Comparison of ENCODE assay signal across 8 mouse cellular contexts in genomic region chr11:88251972-88252766, GRCm38 (mm10). TPM values are rescaled to one million over a fixed set of nuclear protein-coding genes. Genes with fewer than 3 reads are reported as not detected.
DNase-seq lines count a peak whose midpoint lies in the region; ATAC-seq and TF ChIP-seq lines count a peak whose summit lies in the region.

No protein-coding gene starts in this region.

- DNase-seq in ES-CJ7 (ENCODE audit: low read depth, low spot score), result peak; percentile 64
- DNase-seq in cerebellum, adult 18-20 months, result peak; percentile 85 to 90
- DNase-seq in forelimb bud, embryonic 11.5 days (ENCODE audit: low read depth, low spot score), result peak; percentile 78
- DNase-seq in heart, postnatal 4 days, result peak; percentile 96
- DNase-seq in layer of hippocampus, adult 2 months (ENCODE audit: low spot score in 2 of 2), result peak; percentile 70 to 92
- DNase-seq in lung, embryonic 14.5 days, result peak; percentile 93
- DNase-seq in testis, postnatal 14 days (ENCODE audit: low spot score), result peak; percentile 76

- no peaks in the 10 kb centered on the region for H3K27me3 ChIP-seq in lung, embryonic 14.5 days (ENCODE audit: insufficient read depth, low read length)

- no peak overlapping the region for H3K9ac ChIP-seq in lung, embryonic 14.5 days

- peak; percentile 99 for TF ChIP-seq CTCF in layer of hippocampus, adult 2 months (conservative IDR thresholded peaks at IDR 0.05)
- TF ChIP-seq CTCF in lung, embryonic 14.5 days (IDR thresholded peaks at IDR 0.05; ENCODE audit: low read depth), result peak; percentile 99

- peak overlapping the region; percentile 53 for H3K4me2 ChIP-seq in lung, embryonic 14.5 days

- no peak overlapping the region for H3K4me3 ChIP-seq in layer of hippocampus, adult 2 months
- H3K4me3 ChIP-seq in lung, embryonic 14.5 days (ENCODE audit: low read depth, low read length), result no peak overlapping the region; the same call in 1 of the 2 replicates

- no peaks in the 10 kb centered on the region for H3K9me3 ChIP-seq in lung, embryonic 14.5 days (ENCODE audit: low read depth, low read length)

- H3K27ac ChIP-seq in layer of hippocampus, adult 2 months, result peak overlapping the region; percentile 40; the same call in 1 of the 2 replicates
- H3K27ac ChIP-seq in lung, embryonic 14.5 days (ENCODE audit: low read depth), result no peak overlapping the region

- 13% methylated on average over 22 of the region's 22 CpGs for WGBS in lung, embryonic 14.5 days

- peak; percentile 90 for ATAC-seq in lung, embryonic 14.5 days (ENCODE audit: insufficient read depth)
- peak; percentile 70; the same call in 1 of the 2 replicates for ATAC-seq in neutrophil, adult 5-6 weeks (ENCODE audit: extremely low read depth, insufficient number of reproducible peaks, low FRiP score, poor library complexity, severe bottlenecking)

- H3K36me3 ChIP-seq in lung, embryonic 14.5 days (ENCODE audit: insufficient read depth), result no peaks in the 10 kb centered on the region

- no peaks in the 10 kb centered on the region; the same call in 1 of the 2 replicates for H3K4me1 ChIP-seq in lung, embryonic 14.5 days (ENCODE audit: insufficient read depth)

RNA-seq across cellular contexts. Expression of gene Ccdc182, which starts 41.7 kb away (rescaled TPM):
- not detected for total RNA-seq in heart, postnatal 4 days (2021)
- total RNA-seq in layer of hippocampus, adult 2 months (2021), result not detected
- not detected in 2 replicates for polyA plus RNA-seq in lung, embryonic 14.5 days (2014; fragmentation: Nextera tagmentation; extraction: Ambion mirVana)
- not detected in 2 replicates for total RNA-seq in neutrophil, adult 5-6 weeks (2017)

RNA-seq across cellular contexts. Expression of gene Mrps23, which starts 48.0 kb away (rescaled TPM):
- total RNA-seq in heart, postnatal 4 days (2021), result 100 to 1,000 TPM; 204 to 207 TPM
- 10 to 100 TPM; 64.9 to 65.6 TPM for total RNA-seq in layer of hippocampus, adult 2 months (2021)
- 55.1 and 57.6 TPM in 2 replicates for polyA plus RNA-seq in lung, embryonic 14.5 days (2014; fragmentation: Nextera tagmentation; extraction: Ambion mirVana)
- total RNA-seq in neutrophil, adult 5-6 weeks (2017), result 28.5 and 41.0 TPM in 2 replicates
